Mouse (Mus musculus): ENCODE results near the gene Inip.

DNA sequence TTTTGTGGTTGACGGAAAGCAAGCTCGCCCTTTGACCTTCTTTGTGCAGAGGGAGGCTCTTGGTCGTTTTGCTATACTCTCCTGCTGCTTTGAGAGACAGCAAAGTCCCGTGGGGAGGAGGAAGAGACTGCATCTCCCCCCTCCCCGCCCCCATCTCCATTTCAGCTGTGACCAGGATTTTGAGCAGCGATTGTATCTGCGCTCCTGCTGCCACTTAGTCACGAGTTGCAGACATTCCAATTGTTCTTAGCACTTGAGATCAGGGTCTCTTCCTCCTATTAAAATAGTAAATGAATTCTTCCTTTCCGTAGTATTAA, 5.4 kb upstream of the Inip start:
- no peak for TF ChIP-seq CTCF (IDR thresholded peaks at IDR 0.05; ENCODE audit: low read depth)
- no peak for TF ChIP-seq EP300 (IDR thresholded peaks at IDR 0.05; ENCODE audit: low read depth)
